Mouse (Mus musculus) testis, adult 2 months (tissue): ENCODE results near the gene Hdac10.

Source experiments
- CTCF ChIP-seq: fragments of 200-500 bp; IDR thresholded peaks from 2 replicates; pipeline ENCODE4 v1.5.1; 2012; ENCODE audit warnings: low read depth, mild to moderate bottlenecking, inconsistent platforms, low read length, moderate library complexity; ENCODE audit not compliant: control insufficient read depth, insufficient read depth, insufficient replicate concordance
- POLR2A ChIP-seq: fragments of 200-500 bp; IDR thresholded peaks from 2 replicates; pipeline ENCODE4 v1.6.1; 2012; ENCODE audit warnings: low read depth, mild to moderate bottlenecking, inconsistent platforms, low read length, moderate library complexity; ENCODE audit not compliant: control insufficient read depth

- TF ChIP-seq POLR2A (no peak), CTCF (no peak)
These were observed 1.9 kb downstream of the Hdac10 start for GRCm38 (mm10) chr15:89126622-89127021.
